Mouse (Mus musculus) intestine, embryonic 15.5 days (tissue): Measurements from ENCODE around the gene Chrna1. TPM values are rescaled to one million over a fixed set of nuclear protein-coding genes. Genes with fewer than 3 reads are reported as not detected.
A peak's percentile ranks its signal among the peaks of the same experiment; 100 is the strongest.

ENCODE experiments used
- ATAC-seq: fragments of 200-750 bp; cut with Nextera tagmentation; 2 replicates; pipeline ENCODE4 v1.8.0; 2017; ENCODE audit warnings: moderate TSS enrichment, moderate library complexity
- H3K27ac ChIP-seq: fragments of 300-500 bp; sonication (generic); 2 replicates; pipeline ENCODE4 v1.5.1; 2015; ENCODE audit warnings: mild to moderate bottlenecking, inconsistent platforms
- H3K27me3 ChIP-seq: fragments of 300-500 bp; sonication (generic); replicated peaks from 2 replicates; pipeline ENCODE4 v1.6.1; 2015; ENCODE audit warnings: inconsistent platforms
- H3K36me3 ChIP-seq: fragments of 300-500 bp; sonication (generic); 2 replicates; pipeline ENCODE4 v1.6.1; 2015; ENCODE audit warnings: inconsistent platforms
- H3K4me1 ChIP-seq: fragments of 300-500 bp; sonication (generic); replicated peaks from 2 replicates; pipeline ENCODE4 v1.6.1; 2015; ENCODE audit warnings: inconsistent platforms
- H3K4me2 ChIP-seq: fragments of 300-500 bp; sonication (generic); replicated peaks from 2 replicates; pipeline ENCODE4 v1.6.1; 2015; ENCODE audit warnings: mild to moderate bottlenecking, inconsistent platforms
- H3K4me3 ChIP-seq: fragments of 300-500 bp; sonication (generic); replicated peaks from 2 replicates; pipeline ENCODE4 v1.5.1; 2015; ENCODE audit warnings: inconsistent platforms
- H3K9ac ChIP-seq: fragments of 300-500 bp; sonication (generic); 2 replicates; pipeline ENCODE4 v1.6.1; 2015; ENCODE audit warnings: inconsistent platforms
- H3K9me3 ChIP-seq: fragments of 300-500 bp; sonication (generic); 2 replicates; pipeline ENCODE4 v1.6.1; 2016; ENCODE audit warnings: inconsistent platforms
- WGBS: fragments of 180-500 bp; shearing (Covaris S2); methylation state at CpG from one replicate; pipeline ENCODE4 v1.1.7; 2015; 5-methylcytosine and 5-hydroxymethylcytosine counted together
- polyA plus RNA-seq: library from polyadenylated mRNA; unstranded; fragments of >200 nt; fragmentation: Nextera tagmentation; extraction: Ambion mirVana; gene quantifications from 2 replicates; pipeline ENCODE4 v1.2.1, GENCODE M21; 2015

Chrna1 gene
- polyA plus RNA-seq, 1 experiment from 2014 or later: 0.25 TPM

- Histone ChIP-seq H3K4me3 (no peak overlapping the region), H3K9me3 (no peaks in the 10 kb centered on the region), H3K4me2 (no peak overlapping the region), H3K36me3 (no peaks in the 10 kb centered on the region), H3K27ac (no peak overlapping the region), H3K27me3 (no peaks in the 10 kb centered on the region), H3K4me1 (peaks cover 19% of the 10 kb centered on the region; the same call in 1 of the 2 replicates), H3K9ac (no peak overlapping the region)
- 57% methylated on average over 4 of the region's 4 CpGs for WGBS
- ATAC-seq: no peak
Observed at GRCm38 (mm10) chr2:73587109-73587506, 7.0 kb upstream of the Chrna1 start.

DNA sequence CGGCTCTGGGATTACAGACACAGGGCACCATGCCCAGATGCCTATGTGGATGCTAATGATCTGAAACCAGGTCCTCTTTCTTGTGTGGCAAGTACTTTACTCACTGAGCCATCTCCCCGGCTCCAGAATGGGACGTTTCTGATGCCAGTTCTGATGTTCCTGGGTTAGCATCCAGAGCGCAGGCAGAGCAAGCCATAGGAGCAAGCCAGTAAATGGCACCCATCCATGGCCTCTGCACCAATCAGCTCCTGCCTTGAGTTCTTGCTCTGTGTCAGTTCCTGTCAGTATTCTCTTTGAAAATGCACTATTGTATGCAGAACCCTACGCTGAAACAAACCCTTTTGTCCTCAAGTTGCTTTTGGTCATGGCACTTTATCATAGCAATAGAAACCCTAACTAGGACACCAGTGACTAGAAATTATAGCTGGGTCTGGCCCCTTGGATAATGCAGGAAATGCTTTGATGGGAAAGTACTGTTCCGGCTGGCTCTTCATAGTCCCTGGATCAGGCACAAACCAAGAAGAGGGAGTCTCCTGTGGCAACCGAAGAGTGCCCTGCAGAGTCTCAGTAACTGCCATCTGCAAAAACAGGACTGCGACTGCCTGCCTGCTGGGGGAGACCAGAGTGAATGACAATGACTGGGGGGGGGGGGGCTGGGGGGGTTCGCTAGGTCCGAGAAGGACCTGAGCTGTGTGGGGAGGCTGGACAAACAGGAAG is 6.4 kb upstream of the Chrna1 start:
- no peak overlapping the region for H3K9ac ChIP-seq
- no peak overlapping the region for H3K4me2 ChIP-seq
- no peak for ATAC-seq
- no peaks in the 10 kb centered on the region for H3K36me3 ChIP-seq
- WGBS: 63% methylated on average over 10 of the region's 10 CpGs
- no peaks in the 10 kb centered on the region for H3K9me3 ChIP-seq
- no peak overlapping the region for H3K4me3 ChIP-seq
- H3K4me1 ChIP-seq: peaks cover 19% of the 10 kb centered on the region; the same call in 1 of the 2 replicates
- no peaks in the 10 kb centered on the region for H3K27me3 ChIP-seq
- H3K27ac ChIP-seq: no peak overlapping the region

DNA sequence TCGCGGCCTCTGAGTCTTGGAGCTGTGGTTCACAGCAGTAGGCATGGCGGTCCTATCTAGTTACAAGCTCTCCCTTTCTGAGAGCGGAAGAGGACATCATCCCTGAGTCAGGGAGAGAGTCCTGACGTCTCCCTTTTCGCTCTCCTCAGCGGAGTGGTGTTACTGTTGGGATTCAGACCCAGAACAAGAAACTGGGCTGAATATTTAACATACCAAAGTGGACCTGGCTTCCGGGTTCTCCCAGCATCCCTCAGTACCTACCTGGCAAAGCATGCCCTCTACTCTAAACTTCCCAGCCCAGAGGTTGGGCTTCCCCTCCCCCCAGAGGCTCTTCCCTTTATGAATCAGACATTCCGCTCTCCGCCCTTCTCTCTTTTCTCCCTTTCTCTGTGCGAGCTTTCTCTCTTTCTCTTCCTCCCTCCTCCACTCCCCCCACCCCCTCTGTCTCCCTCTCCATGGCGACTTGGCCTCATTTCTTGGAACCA is 5.3 kb upstream of the Chrna1 start:
- Histone ChIP-seq H3K9me3 (no peaks in the 10 kb centered on the region), H3K9ac (peak overlapping the region; percentile 50), H3K27me3 (no peaks in the 10 kb centered on the region), H3K4me2 (peak overlapping the region; percentile 61), H3K36me3 (no peaks in the 10 kb centered on the region), H3K4me1 (peaks cover 16% of the 10 kb centered on the region; the same call in 1 of the 2 replicates), H3K27ac (0 out of 2 replicates have a peak overlapping the region, but pooled peaks have one; percentile 23), H3K4me3 (peak overlapping the region; percentile 43)
- ATAC-seq: peak; percentile 59
- WGBS: 18% methylated on average over 12 of the region's 12 CpGs

DNA sequence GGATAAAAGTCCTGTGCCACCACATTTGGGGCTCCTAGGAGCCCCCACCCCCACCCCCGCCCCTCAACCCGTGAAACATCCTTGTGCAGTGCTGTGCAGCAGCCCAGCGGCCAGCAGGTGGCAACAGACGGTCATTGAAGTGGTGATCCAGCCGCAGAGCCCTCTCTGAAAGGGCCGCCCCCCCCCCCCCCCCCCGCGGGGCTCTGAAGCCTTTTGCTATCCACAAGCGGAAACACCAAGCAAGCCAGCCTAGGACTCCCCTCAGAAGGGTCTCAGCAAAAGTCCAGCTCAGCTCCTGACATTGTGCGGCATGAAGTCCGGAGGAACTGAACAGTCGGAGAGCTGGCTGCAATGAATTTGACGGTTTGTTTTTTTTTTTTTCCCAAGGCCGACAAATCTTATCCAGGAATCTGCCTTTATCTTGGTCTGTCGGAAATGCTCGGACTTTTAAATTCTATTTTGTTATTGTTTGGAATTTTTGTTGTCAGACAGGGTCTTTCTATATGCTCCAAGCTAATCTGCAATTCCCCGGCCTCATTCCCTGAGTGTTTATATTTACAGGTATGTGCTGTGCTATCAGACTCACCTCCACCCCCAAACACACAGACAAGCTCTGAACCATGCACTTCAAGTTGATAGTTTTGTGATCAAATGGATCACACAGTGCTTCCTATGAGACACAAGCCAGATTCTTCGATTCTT is 4.7 kb upstream of the Chrna1 start:
- Histone ChIP-seq H3K36me3 (no peaks in the 10 kb centered on the region), H3K9me3 (no peaks in the 10 kb centered on the region), H3K27ac (0 out of 2 replicates have a peak overlapping the region, but pooled peaks have one; percentile 23), H3K4me2 (peak overlapping the region; percentile 61), H3K4me1 (0 out of 2 replicates have a peak, but pooled peaks cover 10% of the 10 kb centered on the region), H3K27me3 (no peaks in the 10 kb centered on the region), H3K9ac (peak overlapping the region; percentile 51), H3K4me3 (peak overlapping the region; percentile 43)
- WGBS: 2% methylated on average over 15 of the region's 18 CpGs
- ATAC-seq: peak; percentile 87

- WGBS: 85% methylated on average over 5 of the region's 5 CpGs
- Histone ChIP-seq H3K27me3 (no peaks in the 10 kb centered on the region), H3K9me3 (no peaks in the 10 kb centered on the region), H3K4me3 (no peak overlapping the region), H3K4me2 (no peak overlapping the region), H3K36me3 (no peaks in the 10 kb centered on the region), H3K27ac (no peak overlapping the region), H3K4me1 (no peaks in the 10 kb centered on the region), H3K9ac (no peak overlapping the region)
- ATAC-seq: no peak
Observed at GRCm38 (mm10) chr2:73580720-73581119, 582 bp upstream of the Chrna1 start.

- no peak for ATAC-seq
- Histone ChIP-seq H3K4me1 (no peaks in the 10 kb centered on the region), H3K27me3 (no peaks in the 10 kb centered on the region), H3K4me2 (no peak overlapping the region), H3K27ac (no peak overlapping the region), H3K36me3 (no peaks in the 10 kb centered on the region), H3K9me3 (no peaks in the 10 kb centered on the region), H3K9ac (no peak overlapping the region), H3K4me3 (no peak overlapping the region)
- 53% methylated on average over 5 of the region's 5 CpGs for WGBS
Observed at GRCm38 (mm10) chr2:73579168-73579567, 970 bp downstream of the Chrna1 start.

GRCm38 (mm10) chr2:73574418-73574817 is 5.7 kb downstream of the Chrna1 start:
- no peak overlapping the region for H3K4me2 ChIP-seq
- 75% methylated on average over 6 of the region's 6 CpGs for WGBS
- H3K9me3 ChIP-seq: no peaks in the 10 kb centered on the region

DNA sequence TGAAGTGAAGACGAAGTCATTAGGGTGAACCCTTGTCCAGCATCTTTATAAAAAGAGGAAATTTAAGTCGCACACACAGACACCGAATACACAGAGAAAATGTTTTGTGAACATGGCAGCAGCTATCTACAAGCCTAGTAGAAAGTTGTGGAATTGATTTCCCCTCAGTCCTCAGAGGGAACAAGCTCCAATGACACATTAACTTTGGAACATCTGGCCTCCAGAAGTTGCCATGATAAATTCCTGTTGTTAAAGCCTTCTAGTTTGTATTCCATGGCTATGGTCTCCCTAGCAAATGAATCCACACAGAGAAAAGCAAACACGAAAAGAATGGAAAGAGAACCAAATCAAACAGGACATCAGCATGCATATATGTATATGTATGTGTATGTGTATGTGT is 6.6 kb downstream of the Chrna1 start:
- no peaks in the 10 kb centered on the region for H3K36me3 ChIP-seq
- no peak overlapping the region for H3K27ac ChIP-seq
- no peak overlapping the region for H3K4me3 ChIP-seq
- ATAC-seq: no peak
- WGBS: 89% methylated on average over 4 of the region's 4 CpGs
- no peaks in the 10 kb centered on the region for H3K4me1 ChIP-seq
- H3K9me3 ChIP-seq: no peaks in the 10 kb centered on the region
- no peak overlapping the region for H3K9ac ChIP-seq
- no peak overlapping the region for H3K4me2 ChIP-seq
- H3K27me3 ChIP-seq: no peaks in the 10 kb centered on the region

More at GRCm38 (mm10) chr2:73574418-73574817, 5.7 kb downstream of the Chrna1 start:
- no peak for ATAC-seq
- H3K27me3 ChIP-seq: no peaks in the 10 kb centered on the region
- no peak overlapping the region for H3K4me3 ChIP-seq
- no peak overlapping the region for H3K27ac ChIP-seq
- H3K9ac ChIP-seq: no peak overlapping the region
- no peaks in the 10 kb centered on the region for H3K4me1 ChIP-seq
- H3K36me3 ChIP-seq: no peaks in the 10 kb centered on the region

DNA sequence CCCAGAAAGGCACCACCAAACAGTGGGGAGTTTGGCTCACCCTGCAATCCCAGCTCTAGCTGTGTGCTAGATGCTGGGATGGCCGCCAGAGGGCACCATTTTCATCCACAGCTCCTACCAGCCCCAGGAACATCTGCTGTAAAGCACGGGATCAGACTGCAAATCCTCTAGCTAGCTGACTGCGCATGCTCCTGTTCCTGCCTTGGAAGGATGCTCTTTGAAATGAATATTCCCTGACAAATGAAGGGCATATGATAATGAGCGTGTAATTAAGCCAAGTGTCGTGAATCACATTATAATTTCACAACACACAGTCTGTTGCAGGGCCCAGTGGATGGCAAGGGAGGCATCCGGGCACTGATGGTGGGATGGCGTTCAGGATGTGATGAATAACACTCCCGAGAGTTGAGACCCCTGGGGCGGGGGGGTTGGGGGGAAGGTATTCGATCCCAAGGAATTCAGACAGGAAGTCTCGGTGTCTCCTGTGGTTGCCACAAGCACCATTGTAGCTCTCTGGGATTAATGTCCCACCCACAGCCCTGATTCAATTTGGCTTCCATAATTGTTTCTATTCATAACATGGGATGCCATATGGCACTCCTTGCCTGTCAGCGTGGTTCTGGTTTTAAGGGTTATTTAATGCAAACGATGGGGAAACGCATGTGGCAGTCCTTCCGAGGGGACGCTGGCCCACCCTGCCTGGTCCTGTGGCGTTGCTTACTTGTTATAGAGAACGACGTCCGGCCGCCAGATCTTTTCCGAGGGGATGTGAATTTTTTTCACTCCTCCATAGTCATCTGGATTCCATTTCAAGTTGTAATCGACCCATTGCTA is 7.4 kb downstream of the Chrna1 start:
- 38% methylated on average over 23 of the region's 23 CpGs for WGBS
- H3K27me3 ChIP-seq: no peaks in the 10 kb centered on the region
- H3K4me2 ChIP-seq: peak overlapping the region; percentile 45
- H3K9ac ChIP-seq: no peak overlapping the region
- peak; percentile 82 for ATAC-seq
- H3K27ac ChIP-seq: no peak overlapping the region
- H3K4me3 ChIP-seq: 0 out of 2 replicates have a peak overlapping the region, but pooled peaks have one; percentile 12
- H3K4me1 ChIP-seq: no peaks in the 10 kb centered on the region
- no peaks in the 10 kb centered on the region for H3K36me3 ChIP-seq
- H3K9me3 ChIP-seq: no peaks in the 10 kb centered on the region

DNA sequence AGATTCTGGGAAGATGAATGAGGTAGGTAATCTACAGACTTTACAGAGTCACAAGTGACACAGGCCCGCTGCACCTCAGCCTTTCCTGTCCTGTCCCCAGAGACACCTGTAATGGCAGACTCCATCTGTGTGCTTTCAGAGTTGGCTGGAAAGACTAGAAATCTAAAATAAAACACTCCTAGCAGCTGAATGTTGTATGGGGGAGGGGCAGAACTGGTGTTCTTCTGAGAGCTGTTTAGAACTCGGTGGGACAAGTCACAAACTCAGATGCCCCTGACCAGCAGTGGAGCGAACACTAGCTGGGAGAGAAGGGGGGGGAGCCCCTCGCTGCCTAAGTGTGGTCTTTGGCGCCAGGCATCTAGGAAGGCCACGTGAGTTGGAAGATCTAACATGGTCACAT is 8.2 kb downstream of the Chrna1 start:
- 74% methylated on average over 6 of the region's 6 CpGs for WGBS
- Histone ChIP-seq H3K9ac (no peak overlapping the region), H3K27me3 (no peaks in the 10 kb centered on the region), H3K4me3 (no peak overlapping the region), H3K36me3 (no peaks in the 10 kb centered on the region), H3K4me1 (no peaks in the 10 kb centered on the region), H3K27ac (no peak overlapping the region), H3K9me3 (no peaks in the 10 kb centered on the region), H3K4me2 (no peak overlapping the region)
- no peak for ATAC-seq

DNA sequence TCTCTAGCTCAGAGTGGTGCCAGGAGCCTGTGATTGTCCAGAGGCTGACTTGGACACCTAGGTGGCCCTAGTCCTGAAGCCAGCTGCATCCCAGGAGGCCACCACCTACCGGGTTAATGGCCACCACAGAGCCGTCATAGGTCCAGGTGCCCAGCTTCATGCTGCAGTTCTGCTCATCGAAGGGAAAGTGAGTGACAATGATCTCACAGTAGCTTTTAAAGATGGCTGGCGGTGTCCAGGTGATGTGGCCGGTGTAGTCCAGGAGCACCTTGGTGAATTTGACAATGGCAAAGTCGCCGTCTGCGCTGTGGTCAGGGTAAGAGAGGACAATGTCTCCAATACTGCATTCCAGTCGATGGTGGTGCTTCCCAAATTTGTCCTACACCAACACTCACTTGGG is 8.8 kb downstream of the Chrna1 start:
- WGBS: 91% methylated on average over 9 of the region's 9 CpGs

More for the DNA sequence above, 8.8 kb downstream of the Chrna1 start:
- no peaks in the 10 kb centered on the region for H3K36me3 ChIP-seq
- no peak overlapping the region for H3K27ac ChIP-seq
- H3K4me3 ChIP-seq: no peak overlapping the region
- no peak for ATAC-seq
- no peak overlapping the region for H3K4me2 ChIP-seq
- H3K4me1 ChIP-seq: no peaks in the 10 kb centered on the region
- H3K9ac ChIP-seq: no peak overlapping the region
- no peaks in the 10 kb centered on the region for H3K27me3 ChIP-seq
- H3K9me3 ChIP-seq: no peaks in the 10 kb centered on the region
